Mouse (Mus musculus) erythroblast, embryonic 14.5 days (primary cell): Measurements from ENCODE around the gene Syt9. TPM values are rescaled to one million over a fixed set of nuclear protein-coding genes. Genes with fewer than 3 reads are reported as not detected.

ENCODE experiments used
- H3K27me3 ChIP-seq: 2 replicates; pipeline ENCODE4 v1.6.1; 2012; ENCODE audit warnings: inconsistent platforms; ENCODE audit not compliant: control insufficient read depth
- H3K36me3 ChIP-seq: 2 replicates; pipeline ENCODE4 v1.6.1; 2012; ENCODE audit warnings: mild to moderate bottlenecking, inconsistent platforms; ENCODE audit not compliant: control insufficient read depth
- H3K4me1 ChIP-seq: 2 replicates; pipeline ENCODE4 v1.6.1; 2012; ENCODE audit warnings: inconsistent platforms; ENCODE audit not compliant: control insufficient read depth
- H3K4me3 ChIP-seq: replicated peaks from 2 replicates; pipeline ENCODE3; 2012; ENCODE audit warnings: moderate library complexity, mild to moderate bottlenecking, inconsistent platforms
- H3K9me3 ChIP-seq: 2 replicates; pipeline ENCODE4 v1.6.1; 2012; ENCODE audit warnings: low read length, inconsistent platforms, mixed read lengths; ENCODE audit not compliant: control insufficient read depth
- GATA1 ChIP-seq: IDR thresholded peaks from 2 replicates; pipeline ENCODE4 v1.6.1; 2012; ENCODE audit warnings: low read length, inconsistent platforms, mixed read lengths
- TAL1 ChIP-seq: IDR thresholded peaks from 3 replicates; pipeline ENCODE4 v1.6.1; 2012; ENCODE audit warnings: low read length, inconsistent platforms, mixed read lengths
- polyA plus RNA-seq: library from polyadenylated mRNA; stranded (reverse); fragments of >175 nt; gene quantifications from 2 replicates; pipeline ENCODE4 v1.2.3, GENCODE M21; 2012

The Syt9 gene
- polyA plus RNA-seq, result 0.01 TPM in 1 of 2 replicates, not detected in the other

GRCm38 (mm10) chr7:107370232-107371125 lies at the start of gene Syt9:
TSS of gene Syt9 (plus strand) at chr7:107370728.
- H3K36me3 ChIP-seq, result no peaks in the 10 kb centered on the region
- H3K27me3 ChIP-seq, result peaks cover 38% of the 10 kb centered on the region
- H3K9me3 ChIP-seq, result no peaks in the 10 kb centered on the region
- TF ChIP-seq TAL1 (no peak), GATA1 (no peak)
- H3K4me1 ChIP-seq, result no peaks in the 10 kb centered on the region
- H3K4me3 ChIP-seq, result peak within 1 kb of the TSS; percentile 34

DNA sequence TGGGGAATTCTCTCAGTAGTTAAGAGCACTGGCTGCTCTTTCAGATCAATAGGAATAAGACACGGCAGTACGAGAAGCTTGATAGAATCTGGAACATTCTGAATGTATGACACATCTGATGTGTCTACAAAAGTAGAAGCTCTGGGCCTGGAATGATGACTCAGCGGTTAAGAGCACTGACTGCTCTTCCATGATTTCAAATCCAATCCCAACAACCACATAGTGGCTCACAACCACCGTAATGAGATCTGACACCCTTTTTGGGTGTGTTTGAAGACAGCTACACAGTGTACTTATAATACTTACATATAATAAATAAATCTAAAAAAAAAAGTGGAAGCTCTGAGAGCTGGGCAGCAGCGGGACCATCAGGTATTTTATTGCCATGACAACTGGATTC lies 31.5 kb upstream of the Syt9 start:
- H3K27me3 ChIP-seq, result no peaks in the 10 kb centered on the region
- H3K9me3 ChIP-seq, result peaks cover 2% of the 10 kb centered on the region; the same call in 1 of the 2 replicates
- H3K4me1 ChIP-seq, result no peaks in the 10 kb centered on the region
- no peak overlapping the region for H3K4me3 ChIP-seq
- no peaks in the 10 kb centered on the region for H3K36me3 ChIP-seq
- no peak for TF ChIP-seq GATA1
- TF ChIP-seq TAL1, result no peak

DNA sequence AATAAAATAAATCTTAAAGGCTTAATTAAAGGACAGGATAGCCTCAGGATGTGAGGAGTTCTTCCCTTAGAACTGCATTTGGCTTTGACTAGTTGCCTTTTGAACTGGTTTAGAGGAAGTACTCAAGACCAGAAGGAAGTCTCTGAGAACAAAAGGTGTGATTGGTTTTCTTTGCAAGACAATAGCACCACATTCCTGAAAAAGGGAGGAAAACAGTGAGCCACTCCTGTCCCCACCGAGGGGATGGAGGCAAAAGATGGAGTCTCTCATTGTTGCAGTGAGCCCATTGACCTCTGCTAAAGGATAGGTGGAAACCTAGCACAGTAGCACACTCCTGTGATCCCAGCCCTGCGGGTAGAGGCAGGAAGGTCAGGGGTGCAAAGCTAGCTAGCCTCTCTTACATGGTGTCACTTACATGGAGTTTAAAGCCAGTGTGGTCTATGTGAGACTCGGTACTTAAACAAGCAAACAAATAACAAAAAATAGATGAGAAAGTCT lies 30.9 kb upstream of the Syt9 start:
- Histone ChIP-seq H3K4me1 (no peaks in the 10 kb centered on the region), H3K27me3 (no peaks in the 10 kb centered on the region), H3K9me3 (peaks cover 2% of the 10 kb centered on the region; the same call in 1 of the 2 replicates), H3K4me3 (no peak overlapping the region), H3K36me3 (no peaks in the 10 kb centered on the region)
- no peak for TF ChIP-seq GATA1
- TF ChIP-seq TAL1, result no peak

- Histone ChIP-seq H3K27me3 (no peaks in the 10 kb centered on the region), H3K36me3 (no peaks in the 10 kb centered on the region), H3K9me3 (peaks cover 2% of the 10 kb centered on the region; the same call in 1 of the 2 replicates), H3K4me3 (no peak overlapping the region), H3K4me1 (no peaks in the 10 kb centered on the region)
- TF ChIP-seq GATA1 (no peak), TAL1 (no peak)
Observed at GRCm38 (mm10) chr7:107340221-107340620, 30.3 kb upstream of the Syt9 start.

- no peaks in the 10 kb centered on the region for H3K4me1 ChIP-seq
- H3K36me3 ChIP-seq, result no peaks in the 10 kb centered on the region
- no peak overlapping the region for H3K4me3 ChIP-seq
- H3K9me3 ChIP-seq, result peaks cover 2% of the 10 kb centered on the region; the same call in 1 of the 2 replicates
- no peak for TF ChIP-seq TAL1
- TF ChIP-seq GATA1, result no peak
- no peaks in the 10 kb centered on the region for H3K27me3 ChIP-seq
Observed at GRCm38 (mm10) chr7:107341519-107342190, 28.9 kb upstream of the Syt9 start.

GRCm38 (mm10) chr7:107349201-107349600 lies 21.3 kb upstream of the Syt9 start:
- Histone ChIP-seq H3K27me3 (no peaks in the 10 kb centered on the region), H3K36me3 (no peaks in the 10 kb centered on the region), H3K4me3 (no peak overlapping the region), H3K4me1 (no peaks in the 10 kb centered on the region), H3K9me3 (no peaks in the 10 kb centered on the region; the same call in 1 of the 2 replicates)
- TF ChIP-seq TAL1 (no peak), GATA1 (no peak)

DNA sequence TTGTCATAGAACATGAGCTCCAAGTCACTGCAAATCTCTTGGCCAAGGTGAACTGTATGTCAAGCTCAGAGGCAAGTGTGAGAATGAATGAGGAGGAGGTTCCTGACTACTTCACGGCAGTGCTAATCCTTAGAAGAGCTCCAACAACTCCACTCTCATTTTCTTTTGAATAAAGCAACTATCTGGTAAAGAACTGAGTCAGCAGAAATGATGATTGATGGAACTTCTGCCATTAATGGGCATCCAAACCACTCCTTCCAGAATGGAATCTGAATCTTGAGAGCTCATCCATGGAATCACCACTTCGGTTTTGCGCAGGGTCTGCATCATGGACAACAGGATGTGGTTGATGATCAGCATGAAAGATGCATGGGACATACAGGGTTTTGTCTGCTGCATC lies 8.4 kb upstream of the Syt9 start:
- no peaks in the 10 kb centered on the region for H3K36me3 ChIP-seq
- no peaks in the 10 kb centered on the region for H3K4me1 ChIP-seq
- no peaks in the 10 kb centered on the region for H3K27me3 ChIP-seq
- H3K4me3 ChIP-seq, result no peak overlapping the region
- peaks cover 4% of the 10 kb centered on the region; the same call in 1 of the 2 replicates for H3K9me3 ChIP-seq
- TF ChIP-seq GATA1 (no peak), TAL1 (no peak)

GRCm38 (mm10) chr7:107362634-107363033 lies 7.9 kb upstream of the Syt9 start:
- TF ChIP-seq TAL1 (no peak), GATA1 (no peak)
- Histone ChIP-seq H3K9me3 (peaks cover 4% of the 10 kb centered on the region; the same call in 1 of the 2 replicates), H3K4me3 (no peak overlapping the region), H3K36me3 (no peaks in the 10 kb centered on the region), H3K27me3 (no peaks in the 10 kb centered on the region), H3K4me1 (no peaks in the 10 kb centered on the region)
